Mouse (Mus musculus) heart, postnatal 0 days (tissue): ENCODE data around the gene Oas1g.

Source experiments
- CTCF ChIP-seq: IDR thresholded peaks from 2 replicates; pipeline ENCODE4 v1.5.1; 2016; ENCODE audit warnings: antibody characterized with exemption, control low read depth, low read depth
- EP300 ChIP-seq: IDR thresholded peaks from 2 replicates; pipeline ENCODE4 v1.6.1; 2016; ENCODE audit warnings: antibody characterized with exemption, low read depth

DNA sequence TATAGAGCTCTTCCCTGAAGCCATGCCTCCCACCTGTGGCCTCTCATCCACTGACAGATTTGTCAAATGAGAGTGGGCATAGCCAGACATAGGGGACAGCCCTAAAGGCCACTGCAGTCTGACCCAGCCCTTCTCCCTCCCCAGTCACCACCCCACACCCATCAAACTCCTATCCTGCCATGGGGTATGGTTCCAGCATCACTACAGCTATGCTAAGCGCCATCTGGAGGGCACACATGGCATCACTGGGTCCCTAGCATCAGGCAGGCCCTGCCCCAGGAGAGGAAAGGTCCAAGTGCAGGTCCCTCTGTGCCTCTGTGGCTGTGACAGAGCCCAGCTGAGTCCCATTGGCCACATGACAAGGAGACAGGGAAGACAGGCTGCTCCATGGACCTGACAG lies 39.6 kb upstream of the Oas1g start:
- TF ChIP-seq CTCF = peak; percentile 43
- TF ChIP-seq EP300 = no peak
